Mouse (Mus musculus): ENCODE data around the gene Hoxa13. TPM values are rescaled to one million over a fixed set of nuclear protein-coding genes. Genes with fewer than 3 reads are reported as not detected.

Hoxa13 gene
- total RNA-seq, 1 experiment from 2014 or later = not detected

- ATAC-seq (ENCODE audit: extremely low read depth, insufficient number of reproducible peaks, low FRiP score, poor library complexity, severe bottlenecking) = no peak
Measured at GRCm38 (mm10) chr6:52272766-52273655, 12.3 kb upstream of the Hoxa13 start.

GRCm38 (mm10) chr6:52270494-52271480, 10.1 kb upstream of the Hoxa13 start:
- no peak for ATAC-seq (ENCODE audit: extremely low read depth, insufficient number of reproducible peaks, low FRiP score, poor library complexity, severe bottlenecking)

GRCm38 (mm10) chr6:52268756-52269155, 8.1 kb upstream of the Hoxa13 start:
- ATAC-seq (ENCODE audit: extremely low read depth, insufficient number of reproducible peaks, low FRiP score, poor library complexity, severe bottlenecking) = no peak

- no peak for ATAC-seq (ENCODE audit: extremely low read depth, insufficient number of reproducible peaks, low FRiP score, poor library complexity, severe bottlenecking)
Measured at GRCm38 (mm10) chr6:52268341-52268740, 7.7 kb upstream of the Hoxa13 start.

GRCm38 (mm10) chr6:52267691-52268090, 7.0 kb upstream of the Hoxa13 start:
- ATAC-seq (ENCODE audit: extremely low read depth, insufficient number of reproducible peaks, low FRiP score, poor library complexity, severe bottlenecking) = no peak

- no peak for ATAC-seq (ENCODE audit: extremely low read depth, insufficient number of reproducible peaks, low FRiP score, poor library complexity, severe bottlenecking)
Measured at GRCm38 (mm10) chr6:52267221-52267620, 6.5 kb upstream of the Hoxa13 start.

- ATAC-seq (ENCODE audit: extremely low read depth, insufficient number of reproducible peaks, low FRiP score, poor library complexity, severe bottlenecking) = no peak
Measured at GRCm38 (mm10) chr6:52266666-52266985, 5.9 kb upstream of the Hoxa13 start.

- no peak for ATAC-seq (ENCODE audit: extremely low read depth, insufficient number of reproducible peaks, low FRiP score, poor library complexity, severe bottlenecking)
Measured at GRCm38 (mm10) chr6:52265913-52266665, 5.4 kb upstream of the Hoxa13 start.

- no peak for ATAC-seq (ENCODE audit: extremely low read depth, insufficient number of reproducible peaks, low FRiP score, poor library complexity, severe bottlenecking)
Measured at GRCm38 (mm10) chr6:52265306-52265912, 4.7 kb upstream of the Hoxa13 start.

GRCm38 (mm10) chr6:52264106-52264790, 3.6 kb upstream of the Hoxa13 start:
- ATAC-seq (ENCODE audit: extremely low read depth, insufficient number of reproducible peaks, low FRiP score, poor library complexity, severe bottlenecking) = no peak

GRCm38 (mm10) chr6:52263321-52263585, 2.6 kb upstream of the Hoxa13 start:
- no peak for ATAC-seq (ENCODE audit: extremely low read depth, insufficient number of reproducible peaks, low FRiP score, poor library complexity, severe bottlenecking)

- ATAC-seq (ENCODE audit: extremely low read depth, insufficient number of reproducible peaks, low FRiP score, poor library complexity, severe bottlenecking) = no peak
Measured at GRCm38 (mm10) chr6:52262463-52263320, 2.0 kb upstream of the Hoxa13 start.

GRCm38 (mm10) chr6:52261751-52262462, 1.2 kb upstream of the Hoxa13 start:
- ATAC-seq (ENCODE audit: extremely low read depth, insufficient number of reproducible peaks, low FRiP score, poor library complexity, severe bottlenecking) = no peak

- no peak for ATAC-seq (ENCODE audit: extremely low read depth, insufficient number of reproducible peaks, low FRiP score, poor library complexity, severe bottlenecking)
Measured at GRCm38 (mm10) chr6:52259811-52260261, 844 bp downstream of the Hoxa13 start.

- no peak for ATAC-seq (ENCODE audit: extremely low read depth, insufficient number of reproducible peaks, low FRiP score, poor library complexity, severe bottlenecking)
Measured at GRCm38 (mm10) chr6:52259081-52259790, 1.4 kb downstream of the Hoxa13 start.

- peak; percentile 59 for ATAC-seq (ENCODE audit: extremely low read depth, insufficient number of reproducible peaks, low FRiP score, poor library complexity, severe bottlenecking)
Measured at GRCm38 (mm10) chr6:52256956-52257355, 3.7 kb downstream of the Hoxa13 start.

Measured in neutrophil, adult 5-6 weeks (primary cell).